Mouse (Mus musculus) R1 (cell line): ENCODE measurements at regions not wholly inside any gene's neighbourhood (a gene's known extent, or its start where the extent isn't known, plus 50 kb on each side); places are given as distances from the start of the nearest gene placed in this dataset.

Experiments
- DNase-seq: peaks from one replicate; pipeline ENCODE4 v3.0.0-alpha.2; 2018; ENCODE audit warnings: low read depth, low spot score

GRCm38 (mm10) chr2:75452274-75453148, 206.6 kb upstream of the Hnrnpa3 start:
- DNase-seq = no peak

GRCm38 (mm10) chr2:75455481-75455880, 203.6 kb upstream of the Hnrnpa3 start:
- no peak for DNase-seq

GRCm38 (mm10) chr2:75456272-75456671, 202.8 kb upstream of the Hnrnpa3 start:
- no peak for DNase-seq

DNA sequence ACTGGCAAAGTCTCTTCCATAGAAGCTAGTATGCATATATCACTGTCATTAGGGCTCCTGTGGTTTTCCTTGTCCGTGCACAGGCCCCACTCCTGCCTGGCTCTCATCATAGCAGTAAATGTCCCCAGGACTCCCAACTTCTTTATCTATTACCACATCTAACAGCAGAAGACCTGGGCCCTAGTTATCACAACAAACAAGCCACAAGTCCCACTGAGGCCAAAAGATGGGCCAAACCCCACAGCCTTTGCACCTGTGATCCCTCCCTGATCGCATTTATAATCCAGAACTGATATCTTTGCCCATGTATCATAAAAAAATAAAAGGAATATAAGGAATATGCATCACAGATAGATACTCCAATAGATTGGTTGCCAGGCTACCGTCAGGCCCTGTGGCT, 201.6 kb upstream of the Hnrnpa3 start:
- no peak for DNase-seq

GRCm38 (mm10) chr2:75458898-75459297, 200.2 kb upstream of the Hnrnpa3 start:
- no peak for DNase-seq

DNA sequence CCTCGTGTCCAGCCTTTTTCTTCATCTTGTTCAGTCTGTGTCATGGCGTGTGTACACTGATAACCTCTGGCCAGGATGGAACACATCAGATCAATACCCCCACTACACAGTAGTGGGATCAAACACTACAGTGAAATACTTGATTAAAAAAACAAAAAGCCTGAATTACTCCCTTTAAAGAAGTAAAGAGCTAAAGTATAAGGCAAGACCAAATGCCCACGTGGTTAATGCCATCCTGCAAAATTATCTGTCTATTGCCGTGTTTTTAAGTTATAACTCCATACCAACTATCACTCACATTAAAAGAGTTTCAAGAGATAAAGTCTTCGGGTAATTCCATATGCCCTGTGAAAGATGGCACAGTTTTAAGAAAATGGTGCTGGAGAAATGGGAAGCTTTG, 198.6 kb upstream of the Hnrnpa3 start:
- no peak for DNase-seq

DNA sequence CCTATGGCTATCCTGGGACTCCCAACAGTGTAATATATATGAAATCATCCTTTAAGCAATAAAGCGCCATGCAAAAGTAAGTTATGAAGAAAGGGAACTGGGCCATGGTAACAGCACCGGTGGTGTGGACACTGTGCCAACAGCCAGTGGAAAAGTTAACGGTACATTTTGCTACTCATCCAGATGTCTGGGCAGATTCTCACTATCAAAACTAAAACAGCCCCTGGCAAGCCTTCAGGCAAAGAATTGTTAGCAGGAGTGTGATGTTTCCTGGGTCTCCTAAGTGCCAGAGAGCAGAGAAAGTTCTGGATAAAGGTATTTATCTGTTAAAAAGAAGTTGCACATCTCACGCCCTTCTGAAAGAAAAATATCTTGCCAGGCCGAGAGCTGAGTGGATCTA, 198.0 kb upstream of the Hnrnpa3 start:
- no peak for DNase-seq

GRCm38 (mm10) chr2:75461421-75461991, 197.6 kb upstream of the Hnrnpa3 start:
- no peak for DNase-seq

- DNase-seq = no peak
These were observed 196.9 kb upstream of the Hnrnpa3 start for GRCm38 (mm10) chr2:75462030-75462671.

DNA sequence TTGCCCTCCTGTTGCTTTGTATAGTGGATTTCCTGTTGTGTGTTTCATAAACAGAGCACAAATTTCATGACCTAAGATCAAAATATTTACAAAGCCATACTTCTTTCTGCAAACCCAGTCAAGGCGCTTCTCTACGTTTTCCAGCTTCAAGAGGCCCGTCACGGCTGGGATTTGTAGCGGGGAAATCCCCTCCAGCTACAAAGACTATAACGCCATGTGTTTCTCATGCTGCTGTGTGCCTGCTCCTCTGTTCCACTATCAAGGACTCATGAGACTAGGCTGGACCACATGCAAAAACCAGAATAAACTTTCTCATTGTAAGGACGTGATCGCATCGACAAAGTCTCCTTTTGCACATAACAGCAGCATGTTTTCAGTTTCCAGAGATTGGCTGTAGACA, 196.0 kb upstream of the Hnrnpa3 start:
- DNase-seq = no peak

GRCm38 (mm10) chr2:75464429-75464828, 194.6 kb upstream of the Hnrnpa3 start:
- no peak for DNase-seq

- DNase-seq = no peak
These were observed 190.2 kb upstream of the Hnrnpa3 start for GRCm38 (mm10) chr2:75468851-75469250.

- DNase-seq = no peak
These were observed 188.9 kb upstream of the Hnrnpa3 start for GRCm38 (mm10) chr2:75469958-75470687.

GRCm38 (mm10) chr2:75470688-75471054, 188.4 kb upstream of the Hnrnpa3 start:
- DNase-seq = no peak

- DNase-seq = no peak
These were observed 186.6 kb upstream of the Hnrnpa3 start for GRCm38 (mm10) chr2:75472489-75472888.

DNA sequence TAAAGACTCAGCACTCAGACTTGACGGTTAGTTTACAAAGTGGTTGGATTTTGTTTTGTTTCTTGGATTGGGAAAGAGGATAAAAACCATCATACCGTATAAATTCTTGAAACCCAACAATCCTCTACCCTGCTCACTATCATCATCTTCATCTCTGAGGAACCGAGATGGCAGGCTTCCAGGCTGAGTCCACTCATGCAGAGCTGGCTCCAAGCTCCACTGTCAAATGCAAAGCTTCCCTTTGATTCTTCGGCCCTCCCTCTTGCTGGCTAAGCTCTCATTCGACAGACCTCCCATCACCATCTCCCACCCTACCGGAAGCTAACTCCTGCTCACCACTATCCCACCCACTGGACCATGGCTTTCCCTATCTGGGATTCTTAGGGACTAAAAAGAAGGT, 184.6 kb upstream of the Hnrnpa3 start:
- DNase-seq = no peak

DNA sequence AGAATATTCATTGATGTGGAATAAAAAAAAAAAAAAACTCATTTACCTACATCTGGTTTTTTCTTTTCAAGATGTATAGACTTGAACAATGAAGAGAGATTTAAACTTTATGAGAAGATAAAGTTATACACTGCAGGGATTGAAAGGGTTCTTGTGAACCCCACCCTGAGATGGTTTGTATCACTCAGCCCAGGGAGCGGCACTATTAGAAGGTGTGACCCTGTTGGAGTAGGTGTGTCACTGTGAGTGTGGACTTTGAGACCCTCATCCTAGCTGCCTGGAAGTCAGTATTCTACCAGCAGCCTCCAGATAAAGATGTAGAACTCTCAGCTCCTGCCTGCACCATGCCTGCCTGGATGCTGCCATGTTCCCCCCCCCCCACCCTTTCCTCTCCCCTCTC, 182.7 kb upstream of the Hnrnpa3 start:
- DNase-seq = no peak

DNA sequence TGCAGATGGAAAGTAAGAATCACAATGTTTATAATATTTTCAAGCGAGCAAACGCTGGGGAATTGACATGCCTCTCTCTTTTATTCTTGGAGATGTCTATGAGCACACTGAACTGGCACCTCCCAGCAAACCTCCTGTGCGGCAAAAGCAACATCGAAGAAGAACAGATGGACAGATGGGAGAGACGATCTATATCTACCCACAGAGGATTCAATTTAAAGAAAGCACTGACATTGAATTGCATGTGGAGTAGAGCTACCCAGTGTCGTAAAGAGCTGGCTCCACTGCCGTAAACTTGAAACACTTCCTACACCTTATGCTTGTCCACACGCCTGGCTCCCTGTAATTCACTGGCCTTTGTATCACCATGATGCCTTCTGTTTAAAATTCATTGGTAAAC, 182.0 kb upstream of the Hnrnpa3 start:
- no peak for DNase-seq

- DNase-seq = no peak
These were observed 179.5 kb upstream of the Hnrnpa3 start for GRCm38 (mm10) chr2:75479546-75479945.

- no peak for DNase-seq
These were observed 177.2 kb upstream of the Hnrnpa3 start for GRCm38 (mm10) chr2:75481863-75482262.

- no peak for DNase-seq
These were observed 176.6 kb upstream of the Hnrnpa3 start for GRCm38 (mm10) chr2:75482484-75482883.

GRCm38 (mm10) chr2:75484951-75485350, 174.1 kb upstream of the Hnrnpa3 start:
- DNase-seq = no peak
